Mouse (Mus musculus) stomach, embryonic 14.5 days (tissue): ENCODE data around the gene Ppie. TPM values are rescaled to one million over a fixed set of nuclear protein-coding genes. Genes with fewer than 3 reads are reported as not detected.
"Not testable (repeated sequence)": the region's sequence is repeated elsewhere in the genome, so short reads cannot be mapped to it uniquely, and the experiment has no call there.

ENCODE experiments used
- ATAC-seq: fragments of 200-750 bp; cut with Nextera tagmentation; 2 replicates; pipeline ENCODE4 v1.8.0; 2017; ENCODE audit warnings: low read depth, moderate TSS enrichment; ENCODE audit not compliant: insufficient number of reproducible peaks, insufficient read depth, low FRiP score
- H3K27ac ChIP-seq: fragments of 300-500 bp; sonication (generic); 2 replicates; pipeline ENCODE4 v1.5.1; 2014; ENCODE audit warnings: mild to moderate bottlenecking, low read length, moderate library complexity, mixed read lengths
- H3K27me3 ChIP-seq: fragments of 300-500 bp; sonication (generic); 2 replicates; pipeline ENCODE4 v1.6.1; 2014; ENCODE audit warnings: low read length, control low read depth, mixed read lengths; ENCODE audit not compliant: control insufficient read depth, insufficient read depth
- H3K36me3 ChIP-seq: fragments of 300-500 bp; sonication (generic); 2 replicates; pipeline ENCODE4 v1.6.1; 2014; ENCODE audit warnings: mild to moderate bottlenecking, control low read depth, low read length, moderate library complexity, mixed read lengths; ENCODE audit not compliant: control insufficient read depth, insufficient read depth
- H3K4me1 ChIP-seq: fragments of 300-500 bp; sonication (generic); 2 replicates; pipeline ENCODE4 v1.6.1; 2014; ENCODE audit warnings: low read length, control low read depth, mixed read lengths; ENCODE audit not compliant: control insufficient read depth, insufficient read depth
- H3K4me2 ChIP-seq: fragments of 300-500 bp; sonication (generic); replicated peaks from 2 replicates; pipeline ENCODE4 v1.6.1; 2014; ENCODE audit warnings: low read depth, low read length, control low read depth
- H3K4me3 ChIP-seq: fragments of 300-500 bp; sonication (generic); 2 replicates; pipeline ENCODE4 v1.5.1; 2014; ENCODE audit warnings: low read depth, low read length, control low read depth
- H3K9ac ChIP-seq: fragments of 300-500 bp; sonication (generic); replicated peaks from 2 replicates; pipeline ENCODE4 v1.6.1; 2014; ENCODE audit warnings: low read depth, mild to moderate bottlenecking, control low read depth, low read length, moderate library complexity, mixed read lengths
- H3K9me3 ChIP-seq: fragments of 300-500 bp; sonication (generic); 2 replicates; pipeline ENCODE4 v1.6.1; 2016; ENCODE audit warnings: low read depth, low read length, control low read depth; ENCODE audit not compliant: control insufficient read depth
- WGBS: fragments of 180-500 bp; shearing (Covaris S2); extraction: QIAGEN DNeasy Blood & Tissue Kit; methylation state at CpG from one replicate; pipeline ENCODE4 v1.1.7; 2014; 5-methylcytosine and 5-hydroxymethylcytosine counted together
- polyA plus RNA-seq: library from polyadenylated mRNA; unstranded; fragments of >200 nt; fragmentation: Nextera tagmentation; extraction: Ambion mirVana; gene quantifications from 2 replicates; pipeline ENCODE4 v1.2.1, GENCODE M21; 2014

Gene Ppie
- polyA plus RNA-seq, 1 experiment from 2014 or later, result 109 TPM

GRCm38 (mm10) chr4:123110751-123111150 lies 29.0 kb downstream of the Ppie start:
- WGBS, result 90% methylated on average over 4 of the region's 4 CpGs
- no peaks in the 10 kb centered on the region for H3K4me1 ChIP-seq
- H3K27me3 ChIP-seq, result peaks cover 3% of the 10 kb centered on the region
- H3K4me2 ChIP-seq, result no peak overlapping the region
- no peaks in the 10 kb centered on the region for H3K9me3 ChIP-seq
- no peak for ATAC-seq
- H3K27ac ChIP-seq, result no peak overlapping the region
- no peaks in the 10 kb centered on the region for H3K36me3 ChIP-seq
- no peak overlapping the region for H3K9ac ChIP-seq
- no peak overlapping the region for H3K4me3 ChIP-seq

DNA sequence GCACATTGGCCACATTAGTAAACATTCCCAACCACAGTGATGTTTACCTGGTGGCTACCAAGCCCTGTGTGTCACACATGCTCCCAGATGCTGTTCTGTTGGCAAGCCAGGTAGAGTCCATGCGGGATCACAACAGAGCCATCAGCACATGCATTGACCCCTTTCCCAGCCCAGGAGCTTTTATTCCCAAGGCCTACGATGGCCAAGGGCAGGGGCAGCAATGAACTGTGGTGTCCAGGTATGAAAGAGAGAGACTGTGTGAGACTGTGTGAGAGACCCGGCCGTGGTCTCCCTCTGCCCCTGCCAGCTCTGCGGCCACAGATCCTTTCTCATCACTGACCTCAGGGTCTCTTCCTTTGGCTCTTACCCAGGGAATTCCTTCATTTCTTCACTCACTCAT lies 31.7 kb downstream of the Ppie start:
- WGBS, result 93% methylated on average over 5 of the region's 5 CpGs
- H3K36me3 ChIP-seq, result no peaks in the 10 kb centered on the region

DNA sequence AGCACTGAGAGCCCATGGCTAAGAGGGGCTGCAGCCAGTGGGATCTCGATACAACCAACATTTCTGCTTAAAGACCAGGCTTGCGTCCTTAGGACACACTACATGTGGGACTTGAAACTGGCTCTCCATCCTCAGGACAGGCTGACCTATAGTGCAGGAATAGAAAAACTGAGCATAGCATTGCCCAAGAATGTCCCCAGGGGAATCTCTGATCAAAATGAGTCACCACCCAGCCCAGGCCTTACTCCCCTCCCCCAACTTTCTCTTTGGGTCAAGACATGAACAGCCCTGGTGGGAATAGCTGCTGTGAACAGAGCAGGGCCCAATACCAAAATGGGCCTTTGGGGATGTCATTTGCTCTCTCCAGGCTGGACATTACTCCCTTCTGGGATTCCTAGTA lies 32.9 kb downstream of the Ppie start:
- Histone ChIP-seq H3K27me3 (peaks cover 17% of the 10 kb centered on the region), H3K4me1 (0 out of 2 replicates have a peak, but pooled peaks cover 5% of the 10 kb centered on the region), H3K9ac (no peak overlapping the region), H3K4me3 (no peak overlapping the region), H3K4me2 (no peak overlapping the region), H3K36me3 (no peaks in the 10 kb centered on the region), H3K27ac (no peak overlapping the region), H3K9me3 (no peaks in the 10 kb centered on the region)
- WGBS, result 90% methylated on average over 2 of the region's 2 CpGs
- no peak for ATAC-seq

More for the DNA sequence above, 31.7 kb downstream of the Ppie start:
- Histone ChIP-seq H3K4me3 (no peak overlapping the region), H3K27ac (no peak overlapping the region), H3K27me3 (peaks cover 17% of the 10 kb centered on the region), H3K4me2 (no peak overlapping the region), H3K9ac (no peak overlapping the region), H3K4me1 (0 out of 2 replicates have a peak, but pooled peaks cover 5% of the 10 kb centered on the region), H3K9me3 (no peaks in the 10 kb centered on the region)
- ATAC-seq, result no peak

DNA sequence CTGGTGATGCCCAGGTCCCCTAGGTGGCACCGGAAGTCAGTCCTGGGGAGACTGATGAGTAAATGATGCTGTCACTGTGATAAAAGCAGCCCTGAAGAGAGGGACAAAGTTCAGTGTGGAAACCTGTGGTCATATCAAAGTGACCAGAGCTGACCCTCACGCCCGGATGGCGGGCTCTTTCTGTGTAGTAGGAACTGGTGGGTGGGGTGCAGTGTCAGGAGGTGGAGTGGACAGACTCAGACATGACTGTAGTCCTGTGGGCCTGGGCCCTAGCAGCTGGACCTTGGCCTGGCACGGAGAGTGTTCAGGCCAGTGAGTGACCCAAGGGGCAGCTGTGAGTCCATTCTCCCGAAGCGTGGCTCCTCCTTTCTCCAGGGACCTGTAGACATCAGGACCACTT lies 33.8 kb downstream of the Ppie start:
- H3K9me3 ChIP-seq, H3K9ac ChIP-seq, H3K4me1 ChIP-seq, H3K4me3 ChIP-seq, ATAC-seq, H3K27ac ChIP-seq, H3K36me3 ChIP-seq, H3K4me2 ChIP-seq: not testable (repeated sequence)
- H3K27me3 ChIP-seq, result peaks cover 17% of the 10 kb centered on the region
- WGBS, result 88% methylated on average over 6 of the region's 7 CpGs

DNA sequence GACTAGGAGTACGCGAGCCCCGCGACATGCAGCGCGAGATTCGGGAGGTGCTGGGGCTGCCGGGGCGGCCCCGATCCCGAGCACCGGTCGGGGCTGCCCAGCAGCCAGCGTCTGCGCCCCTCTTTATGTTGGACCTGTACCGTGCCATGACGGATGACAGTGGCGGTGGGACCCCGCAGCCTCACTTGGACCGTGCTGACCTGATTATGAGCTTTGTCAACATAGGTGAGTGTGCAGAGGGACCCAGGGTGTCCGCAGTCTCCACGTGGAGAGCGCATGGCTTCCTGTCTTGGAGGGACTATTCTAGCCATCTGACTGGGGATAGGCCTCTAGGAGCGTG lies 34.3 kb downstream of the Ppie start:
- Histone ChIP-seq H3K4me1 (0 out of 2 replicates have a peak, but pooled peaks cover 5% of the 10 kb centered on the region), H3K4me3 (peak overlapping the region; percentile 28), H3K27ac (no peak overlapping the region), H3K9ac (no peak overlapping the region), H3K36me3 (no peaks in the 10 kb centered on the region), H3K9me3 (no peaks in the 10 kb centered on the region), H3K4me2 (peak overlapping the region; percentile 42), H3K27me3 (peaks cover 17% of the 10 kb centered on the region)
- 0 out of 2 replicates have a peak, but pooled peaks have one; percentile 8 for ATAC-seq
- WGBS, result 18% methylated on average over 22 of the region's 24 CpGs

GRCm38 (mm10) chr4:123104651-123105450 lies 34.9 kb downstream of the Ppie start, which contains the start of gene Bmp8b:
Gene Bmp8b, plus strand, starts transcription at chr4:123105165.
- ATAC-seq, result peak; percentile 65
- no peaks in the 10 kb centered on the region for H3K36me3 ChIP-seq
- peak within 1 kb of the TSS; percentile 28 for H3K4me3 ChIP-seq
- H3K9ac ChIP-seq, result 0 out of 2 replicates have a peak within 1 kb of the TSS, but pooled peaks have one; percentile 18
- no peaks in the 10 kb centered on the region for H3K9me3 ChIP-seq
- 0 out of 2 replicates have a peak, but pooled peaks cover 5% of the 10 kb centered on the region for H3K4me1 ChIP-seq
- peaks cover 17% of the 10 kb centered on the region for H3K27me3 ChIP-seq
- WGBS, result 5% methylated on average over 75 of the region's 75 CpGs
- peak within 1 kb of the TSS; percentile 42 for H3K4me2 ChIP-seq
- no peak within 1 kb of the TSS for H3K27ac ChIP-seq

GRCm38 (mm10) chr4:123093869-123094268 lies 45.9 kb downstream of the Ppie start:
- H3K4me1 ChIP-seq, result no peaks in the 10 kb centered on the region
- no peak overlapping the region for H3K4me2 ChIP-seq
- no peaks in the 10 kb centered on the region for H3K9me3 ChIP-seq
- no peak overlapping the region for H3K4me3 ChIP-seq
- WGBS, result 45% methylated on average over 9 of the region's 9 CpGs
- no peak overlapping the region for H3K9ac ChIP-seq
- H3K36me3 ChIP-seq, result no peaks in the 10 kb centered on the region
- H3K27ac ChIP-seq, result peak overlapping the region; percentile 21; the same call in 1 of the 2 replicates
- no peaks in the 10 kb centered on the region for H3K27me3 ChIP-seq
- peak; percentile 35; the same call in 1 of the 2 replicates for ATAC-seq

- WGBS, result 38% methylated on average over 17 of the region's 17 CpGs
- no peak overlapping the region for H3K9ac ChIP-seq
- no peaks in the 10 kb centered on the region for H3K36me3 ChIP-seq
- H3K27ac ChIP-seq, result peak overlapping the region; percentile 66; the same call in 1 of the 2 replicates
- peak overlapping the region; percentile 26 for H3K4me2 ChIP-seq
- no peaks in the 10 kb centered on the region for H3K4me1 ChIP-seq
- no peaks in the 10 kb centered on the region for H3K27me3 ChIP-seq
- no peaks in the 10 kb centered on the region for H3K9me3 ChIP-seq
- no peak overlapping the region for H3K4me3 ChIP-seq
- peak; percentile 92 for ATAC-seq
Observed at GRCm38 (mm10) chr4:123093064-123093776, 46.5 kb downstream of the Ppie start.
